Mouse (Mus musculus) left cerebral cortex, postnatal 14 days (tissue): ENCODE data around the gene Nxpe3. TPM values are rescaled to one million over a fixed set of nuclear protein-coding genes. Genes with fewer than 3 reads are reported as not detected.

Experiments used
- DNase-seq, 2 experiments: peaks; one replicate each; pipeline ENCODE4 v3.0.0; 2021 to 2022; ENCODE audit warnings: low spot score in 2 of 2, mixed read lengths in 1 of 2
- intact Hi-C: fragments of 180-260 bp; cut with DNase I; formaldehyde crosslinking; loops from one replicate; pipeline ENCODE4 v1.15.1; 2025
- total RNA-seq, 2 experiments: library from RNA; stranded (reverse); gene quantifications; 2 replicates each; pipeline ENCODE4 v1.2.3; 2021

The Nxpe3 gene
- total RNA-seq, 2 experiments from 2014 or later = 7.3 to 7.5 TPM

DNA sequence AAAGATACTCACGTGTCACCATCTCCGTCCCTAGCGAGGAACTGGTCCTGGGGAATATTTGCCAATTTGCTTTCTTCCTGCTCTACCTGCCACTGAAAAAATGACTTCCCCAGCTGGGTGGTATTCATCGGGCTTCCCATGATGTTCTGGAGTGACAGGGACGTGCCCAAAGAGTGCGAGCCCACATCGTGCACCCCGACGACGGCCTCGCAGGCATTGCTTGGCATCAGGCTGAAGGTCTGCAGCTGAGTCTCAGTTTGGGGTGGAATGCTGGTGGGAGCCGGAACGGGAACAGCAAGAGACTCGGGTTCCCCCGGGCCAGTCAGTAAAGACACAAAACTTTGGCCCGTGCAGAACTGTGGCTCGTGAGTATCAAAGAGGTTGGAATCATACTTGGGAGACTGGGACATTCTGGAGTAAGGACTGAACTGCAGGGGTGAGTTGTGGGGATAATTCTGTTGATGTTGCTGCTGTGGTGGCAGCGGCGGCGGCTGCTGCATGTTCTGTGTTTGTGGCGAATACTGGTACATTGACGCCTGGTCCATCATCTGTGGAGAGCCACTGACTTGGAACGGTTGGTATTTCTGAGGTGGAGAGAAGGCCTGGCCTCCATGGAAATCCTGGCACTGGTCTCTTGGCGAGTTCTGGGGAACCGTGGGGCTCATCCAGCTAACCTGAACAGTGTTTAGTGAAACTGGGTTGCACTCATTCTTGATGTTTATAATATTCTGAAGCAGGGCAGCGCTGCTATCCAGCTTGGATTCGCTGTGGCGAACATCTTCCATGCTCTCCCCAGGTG is 77.2 kb downstream of the Nxpe3 start:
- DNase-seq = no peak
- intact Hi-C loops = no loop called here

DNA sequence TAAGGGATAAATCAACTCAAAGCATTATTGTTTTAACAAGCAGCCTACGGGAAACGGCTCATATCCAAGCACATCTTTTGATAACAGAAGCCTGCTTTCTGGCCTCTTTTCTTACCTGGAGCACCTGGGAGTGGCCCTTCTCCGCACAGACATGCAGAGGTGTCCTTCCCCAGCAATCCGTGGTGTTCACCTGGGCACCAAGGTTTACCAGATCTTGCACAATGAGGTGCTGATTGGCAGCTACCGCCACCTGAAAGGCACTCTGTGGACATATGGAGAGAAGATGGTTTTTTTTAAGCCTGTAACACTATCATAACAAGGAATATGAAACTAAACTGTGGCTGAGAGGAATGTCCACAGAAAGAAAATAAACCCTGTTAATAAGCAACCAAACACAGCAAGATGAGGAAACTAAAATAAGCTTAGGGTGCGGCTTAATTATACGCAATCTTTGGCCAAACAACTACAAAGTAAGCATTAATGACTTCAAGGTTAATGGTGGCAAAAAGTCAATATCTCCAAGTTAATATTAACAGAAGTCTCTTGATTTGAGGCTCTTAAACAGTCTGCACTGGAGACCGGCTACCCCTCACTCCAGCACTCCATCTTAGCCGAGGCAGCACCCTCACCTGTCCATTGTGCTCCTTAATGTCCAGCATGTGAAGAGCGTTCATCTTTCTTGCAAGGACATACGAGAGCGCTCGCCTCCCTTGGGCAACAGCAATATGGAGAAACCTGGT is 78.7 kb downstream of the Nxpe3 start:
- DNase-seq = no peak
- intact Hi-C loops = no loop called here

DNA sequence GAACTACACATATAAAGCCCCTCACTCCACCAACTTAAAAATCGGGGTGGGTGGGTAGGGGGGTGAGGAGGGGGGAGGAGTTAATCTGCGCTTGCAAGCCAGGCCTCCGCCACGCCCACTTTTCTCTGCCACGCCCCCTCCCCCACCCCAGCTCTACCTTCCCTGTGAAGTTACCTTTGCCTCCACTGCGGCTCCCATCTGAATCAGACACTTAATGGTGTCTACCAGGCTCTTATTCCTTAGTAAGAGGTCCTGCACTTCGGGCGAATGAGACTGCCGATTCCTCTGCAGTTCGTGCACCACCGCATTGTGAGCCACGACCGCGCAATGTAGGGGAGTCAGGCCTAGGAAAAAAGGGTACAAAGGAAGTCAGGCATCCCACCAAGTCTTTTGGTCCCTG is 79.6 kb downstream of the Nxpe3 start:
- no peak for DNase-seq
- intact Hi-C loops = no loop called here

DNA sequence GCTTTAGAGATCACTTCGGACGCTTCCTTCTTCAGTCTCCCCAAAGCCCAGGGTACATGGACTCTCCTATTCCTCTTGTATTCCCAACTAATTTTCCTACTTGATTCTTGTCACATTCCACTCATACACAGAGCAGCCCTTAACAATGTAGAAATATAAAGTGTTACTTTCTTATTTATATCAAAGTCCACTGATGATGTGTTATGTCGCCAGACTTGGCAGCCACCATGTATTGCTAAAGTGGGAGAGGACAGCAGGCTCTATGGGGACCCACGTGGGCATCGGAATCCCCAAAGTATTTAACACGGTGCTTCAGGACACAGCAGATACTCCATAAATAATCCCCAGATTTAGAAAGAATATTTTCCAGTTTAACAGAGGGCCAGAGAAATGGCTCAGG is 80.4 kb downstream of the Nxpe3 start:
- DNase-seq = no peak

DNA sequence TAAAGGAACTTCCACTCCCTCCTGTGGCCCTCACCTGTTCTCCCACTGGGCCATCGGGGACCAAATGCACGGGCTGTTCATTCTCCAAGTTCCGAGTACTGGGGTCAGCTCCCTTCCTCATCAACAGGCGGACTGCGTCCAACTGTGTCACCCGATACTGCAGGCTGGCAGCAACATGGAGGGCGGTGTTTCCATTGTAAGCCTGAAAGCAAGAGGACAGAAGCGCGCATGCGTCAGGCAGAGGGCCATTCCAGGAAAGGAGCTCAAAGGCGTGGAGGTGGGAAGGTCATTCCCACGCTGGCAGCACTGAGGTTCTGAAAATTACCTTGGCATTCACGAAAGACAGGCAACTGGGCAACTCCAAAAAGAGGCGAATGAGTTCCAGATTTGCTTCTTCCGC is 81.2 kb downstream of the Nxpe3 start:
- DNase-seq = no peak
- intact Hi-C loops = no loop called here

More for the DNA sequence above, 80.4 kb downstream of the Nxpe3 start:
- intact Hi-C loops = no loop called here

DNA sequence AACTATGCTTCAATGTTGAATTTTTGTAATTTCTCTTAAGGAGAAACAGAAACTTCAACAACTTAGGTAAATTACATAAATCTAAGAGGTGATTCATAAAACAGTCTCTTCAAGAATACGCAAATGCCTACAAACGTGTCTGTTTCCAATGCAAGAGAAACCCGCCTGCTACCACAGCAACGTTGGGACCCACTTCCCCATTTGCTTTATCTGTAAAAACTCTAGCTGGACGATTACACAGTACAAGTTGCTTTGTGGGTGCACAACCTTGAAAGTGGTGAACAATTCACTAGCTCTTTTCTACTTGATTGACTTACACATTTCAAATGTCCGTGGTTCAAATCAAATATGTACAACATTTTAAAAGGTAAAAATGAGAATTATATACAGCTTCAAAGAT is 83.3 kb downstream of the Nxpe3 start:
- intact Hi-C loops = no loop called here
- DNase-seq = no peak

DNA sequence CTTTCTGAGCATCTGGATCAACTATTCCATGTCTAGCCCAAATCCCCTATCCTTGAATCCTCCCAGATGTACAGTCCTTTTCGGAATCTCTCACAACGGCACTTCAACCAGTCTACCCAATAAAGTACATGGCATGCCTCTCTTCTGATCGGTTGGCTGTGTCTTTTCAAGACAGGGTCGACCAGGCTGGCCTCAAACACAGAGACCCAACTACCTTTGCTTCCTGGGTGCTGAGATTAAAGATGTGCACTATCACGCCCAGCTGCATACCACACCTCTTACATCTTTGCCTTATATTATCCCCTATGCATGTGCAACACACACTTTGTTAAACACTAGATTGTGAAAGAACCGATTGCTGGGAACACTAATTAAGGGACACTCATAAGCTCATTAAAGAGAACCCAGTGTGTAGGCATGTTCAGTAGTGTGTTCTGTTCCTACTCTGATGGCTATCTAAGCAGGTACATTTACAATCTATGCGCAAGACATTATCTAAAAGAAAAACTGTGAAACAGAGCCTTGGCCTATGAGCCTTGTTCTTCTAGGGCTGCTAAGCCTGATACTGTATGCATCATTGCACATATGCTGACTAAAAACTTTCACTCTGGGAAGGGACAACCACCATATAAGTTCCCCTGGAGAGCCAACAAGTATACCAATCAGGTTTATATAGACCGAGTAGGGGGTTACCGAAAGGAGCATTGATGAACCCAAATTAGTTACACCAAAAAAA is 85.1 kb downstream of the Nxpe3 start:
- DNase-seq = no peak
- intact Hi-C loops = no loop called here

DNA sequence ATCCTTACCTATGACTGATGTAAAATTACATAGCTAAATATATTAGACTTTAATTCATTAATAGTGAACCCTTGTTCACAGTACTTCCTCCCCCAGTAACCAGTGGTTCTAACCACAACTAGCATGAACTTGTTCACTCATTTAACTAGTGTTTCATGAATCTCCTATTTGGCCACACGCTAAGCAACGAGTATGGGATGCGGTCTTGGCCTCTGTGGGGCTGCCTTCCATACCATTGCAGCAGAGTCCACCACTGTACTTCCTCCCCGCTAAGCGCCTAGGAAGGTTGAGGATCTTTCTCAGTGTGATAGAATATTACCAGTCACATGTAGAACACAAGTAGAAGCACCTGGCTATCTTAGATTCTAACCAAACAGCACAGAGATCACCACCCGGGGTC is 85.7 kb downstream of the Nxpe3 start:
- DNase-seq = no peak
- intact Hi-C loops = no loop called here

DNA sequence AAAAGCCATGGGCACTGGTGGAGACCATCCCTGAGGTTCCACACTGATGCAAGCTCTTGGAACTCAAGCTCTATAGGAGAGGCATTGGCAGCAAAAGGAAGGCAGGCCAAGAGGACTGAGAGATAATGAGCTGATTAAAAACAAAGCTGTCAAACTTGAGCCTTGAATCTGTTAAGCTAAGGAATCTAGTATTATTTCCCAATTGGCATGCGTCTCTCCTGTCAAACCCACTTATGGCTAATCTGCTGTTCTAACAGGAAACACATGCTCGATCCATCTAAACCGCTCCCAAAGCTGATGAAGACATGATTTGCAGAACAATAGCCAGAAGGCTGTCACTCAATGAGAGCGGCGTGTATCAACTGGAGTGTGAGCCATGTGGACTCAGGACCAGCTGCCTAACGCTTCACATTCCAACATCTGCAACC is 87.6 kb downstream of the Nxpe3 start:
- no peak for DNase-seq
- intact Hi-C loops = no loop called here

DNA sequence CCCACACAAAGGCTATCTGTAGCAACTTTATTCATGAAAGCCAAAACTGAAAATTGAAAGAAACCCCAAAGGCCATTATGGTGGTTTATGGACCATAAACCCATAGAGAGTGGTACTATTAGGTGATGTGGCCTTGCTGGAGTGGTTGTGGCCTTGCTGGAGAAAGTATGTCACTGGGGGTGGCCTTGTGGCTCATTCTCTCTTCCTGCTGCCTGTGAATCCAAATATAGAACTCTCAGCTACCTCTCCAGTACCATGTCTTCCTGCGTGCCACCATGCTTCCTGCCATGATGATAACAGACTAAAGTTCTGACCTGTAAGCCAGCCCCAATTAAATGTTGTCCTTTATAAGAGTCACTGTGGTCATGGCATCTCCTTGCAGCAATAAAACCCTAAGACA is 90.3 kb downstream of the Nxpe3 start:
- DNase-seq = no peak
- intact Hi-C loops = no loop called here

DNA sequence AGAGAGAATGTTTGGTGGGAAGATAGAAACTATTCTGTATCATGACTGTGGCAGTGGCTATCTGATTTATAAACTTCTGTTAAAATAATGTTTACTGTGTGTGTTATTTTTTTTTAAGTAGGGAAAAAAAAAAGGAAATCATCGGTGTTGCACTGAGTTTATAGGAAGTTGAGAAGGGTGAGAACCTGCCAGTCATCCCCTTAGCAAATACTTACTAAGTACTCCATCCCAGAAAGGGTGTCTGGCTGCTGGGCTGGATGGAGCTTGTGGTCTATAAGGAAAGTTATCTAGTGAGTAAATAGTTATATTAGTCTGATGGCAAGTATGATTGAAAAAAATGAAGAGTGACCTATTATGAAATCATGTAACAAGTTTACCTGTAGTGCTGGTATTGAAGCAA is 93.5 kb downstream of the Nxpe3 start:
- no peak for DNase-seq
- intact Hi-C loops = no loop called here

DNA sequence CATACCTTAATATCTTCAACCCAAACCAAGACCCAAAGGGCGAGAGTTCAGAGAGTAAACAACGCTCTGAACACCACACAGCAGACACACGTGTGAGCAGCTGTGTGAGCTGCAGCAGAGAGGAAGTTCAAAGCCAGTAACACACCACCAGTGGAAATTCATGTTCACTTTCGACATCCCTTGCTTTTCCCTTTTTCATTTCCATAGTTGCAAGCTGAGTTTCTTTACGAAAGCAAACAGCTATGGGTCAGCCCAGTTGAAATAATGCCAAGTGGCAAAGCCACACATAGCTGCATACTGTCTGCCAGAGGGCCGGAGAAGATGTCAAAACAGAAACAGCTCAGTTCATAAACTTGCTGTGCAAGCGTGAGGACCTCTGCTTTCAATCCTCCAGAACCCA is 96.2 kb downstream of the Nxpe3 start:
- DNase-seq = no peak
- intact Hi-C loops = no loop called here

DNA sequence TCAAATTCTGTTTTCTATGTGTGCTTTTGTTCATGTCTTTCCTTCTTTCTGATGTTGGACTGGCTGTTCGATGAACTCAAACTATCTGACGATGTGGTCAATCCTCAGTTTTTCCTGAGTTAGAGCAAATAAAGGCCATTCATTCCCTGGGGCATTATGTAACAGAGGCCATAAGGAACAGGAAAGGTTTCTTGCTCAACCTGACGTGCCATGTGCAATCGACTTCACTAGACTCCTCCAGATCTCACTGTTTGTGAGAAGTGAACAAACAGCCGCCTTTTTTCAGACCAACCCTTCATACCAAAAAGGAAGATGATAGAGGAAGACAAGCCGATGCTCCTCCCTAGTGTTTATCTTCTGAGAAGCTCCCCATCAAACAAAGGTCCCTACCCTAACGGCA is 104.8 kb downstream of the Nxpe3 start:
- no peak for DNase-seq
- intact Hi-C loops = no loop called here

Other genes starting within 250 kb of the Nxpe3 start
- 1 to 10 TPM; 3.1 to 3.5 TPM for gene Nfkbiz, start 56.4 kb downstream of the Nxpe3 start, total RNA-seq
- 1 to 10 TPM; 9.1 to 10.0 TPM for gene Cep97, start 39.6 kb upstream of the Nxpe3 start, total RNA-seq
- gene Rpl24, start 71.0 kb upstream of the Nxpe3 start, total RNA-seq = 100 to 1,000 TPM; 333 to 350 TPM
- gene Zbtb11, start 78.6 kb upstream of the Nxpe3 start, total RNA-seq = 10 to 100 TPM; 36.4 to 36.7 TPM
- gene Pcnp, start 134.5 kb upstream of the Nxpe3 start, total RNA-seq = 100 to 1,000 TPM; 132 to 141 TPM
- gene Trmt10c, start 142.5 kb upstream of the Nxpe3 start, total RNA-seq = 1 to 10 TPM; 8.2 to 9.1 TPM
- 10 to 100 TPM; 39.5 to 41.1 TPM for gene Senp7, start 153.1 kb upstream of the Nxpe3 start, total RNA-seq